Mouse (Mus musculus): ENCODE measurements at regions not wholly inside any gene's neighbourhood (a gene's known extent, or its start where the extent isn't known, plus 50 kb on each side); places are given as distances from the start of the nearest gene placed in this dataset.

- no peak for TF ChIP-seq CTCF (IDR thresholded peaks at IDR 0.05; ENCODE audit: low read depth)
- no peak for TF ChIP-seq EP300 (IDR thresholded peaks at IDR 0.05; ENCODE audit: low read depth)
- Histone ChIP-seq H3K36me3 (replicated peaks; ENCODE audit: control insufficient read depth, insufficient read depth, low read length) (no peaks in the 10 kb centered on the region), H3K4me2 (ENCODE audit: low read depth, low read length) (no peak overlapping the region), H3K4me1 (ENCODE audit: control insufficient read depth, insufficient read depth) (no peaks in the 10 kb centered on the region), H3K9me3 (replicated peaks; ENCODE audit: control insufficient read depth, low read length) (no peaks in the 10 kb centered on the region), H3K4me3 (ENCODE audit: low read depth, low read length) (no peak overlapping the region), H3K27ac (ENCODE audit: low read depth) (no peak overlapping the region), H3K9ac (replicated peaks; ENCODE audit: low read depth, low read length) (no peak overlapping the region), H3K27me3 (ENCODE audit: control insufficient read depth, insufficient read depth, low read length) (no peaks in the 10 kb centered on the region)
- ATAC-seq (ENCODE audit: insufficient read depth, low read depth) (no peak), DNase-seq (ENCODE audit: low spot score) (no peak)
- 69% methylated on average over 1 of the region's 1 CpGs for WGBS
Observed at GRCm38 (mm10) chr16:97252551-97252950, 82.0 kb upstream of the Dscam start.

- no peaks in the 10 kb centered on the region for H3K9me3 ChIP-seq (replicated peaks; ENCODE audit: control insufficient read depth, low read length)
- DNase-seq (ENCODE audit: low spot score) (no peak), ATAC-seq (ENCODE audit: insufficient read depth, low read depth) (no peak)
- TF ChIP-seq CTCF (IDR thresholded peaks at IDR 0.05; ENCODE audit: low read depth) (no peak), EP300 (IDR thresholded peaks at IDR 0.05; ENCODE audit: low read depth) (no peak)
- H3K36me3 ChIP-seq (replicated peaks; ENCODE audit: control insufficient read depth, insufficient read depth, low read length), result no peaks in the 10 kb centered on the region
- H3K27ac ChIP-seq (ENCODE audit: low read depth), result no peak overlapping the region
- 44% methylated on average over 2 of the region's 2 CpGs for WGBS
- no peaks in the 10 kb centered on the region for H3K27me3 ChIP-seq (ENCODE audit: control insufficient read depth, insufficient read depth, low read length)
- no peak overlapping the region for H3K4me2 ChIP-seq (ENCODE audit: low read depth, low read length)
- H3K4me3 ChIP-seq (ENCODE audit: low read depth, low read length), result no peak overlapping the region
- no peaks in the 10 kb centered on the region for H3K4me1 ChIP-seq (ENCODE audit: control insufficient read depth, insufficient read depth)
- no peak overlapping the region for H3K9ac ChIP-seq (replicated peaks; ENCODE audit: low read depth, low read length)
Observed at GRCm38 (mm10) chr16:97252997-97253635, 82.6 kb upstream of the Dscam start.

GRCm38 (mm10) chr16:97258821-97259220 is 88.3 kb upstream of the Dscam start:
- no peak overlapping the region for H3K9ac ChIP-seq (replicated peaks; ENCODE audit: low read depth, low read length)
- no peaks in the 10 kb centered on the region for H3K9me3 ChIP-seq (replicated peaks; ENCODE audit: control insufficient read depth, low read length)
- no peak overlapping the region for H3K4me3 ChIP-seq (ENCODE audit: low read depth, low read length)
- TF ChIP-seq EP300 (IDR thresholded peaks at IDR 0.05; ENCODE audit: low read depth) (no peak), CTCF (IDR thresholded peaks at IDR 0.05; ENCODE audit: low read depth) (no peak)
- H3K4me1 ChIP-seq (ENCODE audit: control insufficient read depth, insufficient read depth), result no peaks in the 10 kb centered on the region
- no peak for ATAC-seq (ENCODE audit: insufficient read depth, low read depth)
- no peak overlapping the region for H3K4me2 ChIP-seq (ENCODE audit: low read depth, low read length)
- H3K27ac ChIP-seq (ENCODE audit: low read depth), result no peak overlapping the region
- no peaks in the 10 kb centered on the region for H3K27me3 ChIP-seq (ENCODE audit: control insufficient read depth, insufficient read depth, low read length)
- no peaks in the 10 kb centered on the region for H3K36me3 ChIP-seq (replicated peaks; ENCODE audit: control insufficient read depth, insufficient read depth, low read length)
- no peak for DNase-seq (ENCODE audit: low spot score)
- WGBS, result 76% methylated on average over 6 of the region's 6 CpGs

- H3K9ac ChIP-seq (replicated peaks; ENCODE audit: low read depth, low read length), result no peak overlapping the region
- DNase-seq (ENCODE audit: low spot score), result no peak
- TF ChIP-seq EP300 (IDR thresholded peaks at IDR 0.05; ENCODE audit: low read depth) (no peak), CTCF (IDR thresholded peaks at IDR 0.05; ENCODE audit: low read depth) (no peak)
- no peak for ATAC-seq (ENCODE audit: insufficient read depth, low read depth)
- H3K27ac ChIP-seq (ENCODE audit: low read depth), result no peak overlapping the region
- H3K36me3 ChIP-seq (replicated peaks; ENCODE audit: control insufficient read depth, insufficient read depth, low read length), result no peaks in the 10 kb centered on the region
- H3K9me3 ChIP-seq (replicated peaks; ENCODE audit: control insufficient read depth, low read length), result no peaks in the 10 kb centered on the region
- H3K4me2 ChIP-seq (ENCODE audit: low read depth, low read length), result no peak overlapping the region
- H3K4me3 ChIP-seq (ENCODE audit: low read depth, low read length), result no peak overlapping the region
- WGBS, result 14% methylated on average over 6 of the region's 6 CpGs
- H3K4me1 ChIP-seq (ENCODE audit: control insufficient read depth, insufficient read depth), result no peaks in the 10 kb centered on the region
- H3K27me3 ChIP-seq (ENCODE audit: control insufficient read depth, insufficient read depth, low read length), result no peaks in the 10 kb centered on the region
Observed at GRCm38 (mm10) chr16:97263451-97263850, 92.9 kb upstream of the Dscam start.

GRCm38 (mm10) chr16:97270417-97271133 is 86.0 kb upstream of the Bace2 start:
- no peaks in the 10 kb centered on the region for H3K9me3 ChIP-seq (replicated peaks; ENCODE audit: control insufficient read depth, low read length)
- 77% methylated on average over 7 of the region's 7 CpGs for WGBS
- DNase-seq (ENCODE audit: low spot score) (no peak), ATAC-seq (ENCODE audit: insufficient read depth, low read depth) (no peak)
- H3K4me2 ChIP-seq (ENCODE audit: low read depth, low read length), result no peak overlapping the region
- no peaks in the 10 kb centered on the region for H3K4me1 ChIP-seq (ENCODE audit: control insufficient read depth, insufficient read depth)
- H3K27me3 ChIP-seq (ENCODE audit: control insufficient read depth, insufficient read depth, low read length), result no peaks in the 10 kb centered on the region
- H3K9ac ChIP-seq (replicated peaks; ENCODE audit: low read depth, low read length), result no peak overlapping the region
- no peak overlapping the region for H3K27ac ChIP-seq (ENCODE audit: low read depth)
- no peak for TF ChIP-seq EP300 (IDR thresholded peaks at IDR 0.05; ENCODE audit: low read depth)
- no peak for TF ChIP-seq CTCF (IDR thresholded peaks at IDR 0.05; ENCODE audit: low read depth)
- no peak overlapping the region for H3K4me3 ChIP-seq (ENCODE audit: low read depth, low read length)
- no peaks in the 10 kb centered on the region for H3K36me3 ChIP-seq (replicated peaks; ENCODE audit: control insufficient read depth, insufficient read depth, low read length)

Data from heart, postnatal 0 days (tissue).